Mouse (Mus musculus) heart, embryonic 15.5 days (tissue): ENCODE data around the gene Hist1h2bj. TPM values are rescaled to one million over a fixed set of nuclear protein-coding genes. Genes with fewer than 3 reads are reported as not detected.

Experiments used
- ATAC-seq: fragments of 200-750 bp; cut with Nextera tagmentation; replicated peaks from 2 replicates; pipeline ENCODE4 v1.8.0; 2017; ENCODE audit warnings: low read depth, moderate TSS enrichment; ENCODE audit not compliant: insufficient number of reproducible peaks, insufficient read depth, low FRiP score
- H3K27ac ChIP-seq: fragments of 300-500 bp; sonication (generic); 2 replicates; pipeline ENCODE4 v1.5.1; 2015; ENCODE audit warnings: mild to moderate bottlenecking, inconsistent platforms
- H3K27me3 ChIP-seq: fragments of 300-500 bp; sonication (generic); 2 replicates; pipeline ENCODE4 v1.6.1; 2015; ENCODE audit warnings: inconsistent platforms
- H3K36me3 ChIP-seq: fragments of 300-500 bp; sonication (generic); 2 replicates; pipeline ENCODE4 v1.6.1; 2015; ENCODE audit warnings: mild to moderate bottlenecking, inconsistent platforms
- H3K4me1 ChIP-seq: fragments of 300-500 bp; sonication (generic); replicated peaks from 2 replicates; pipeline ENCODE4 v1.6.1; 2015; ENCODE audit warnings: inconsistent platforms
- H3K4me2 ChIP-seq: fragments of 300-500 bp; sonication (generic); 2 replicates; pipeline ENCODE4 v1.6.1; 2015; ENCODE audit warnings: inconsistent platforms, mild to moderate bottlenecking, moderate library complexity
- H3K4me3 ChIP-seq: fragments of 300-500 bp; sonication (generic); 2 replicates; pipeline ENCODE4 v1.5.1; 2015; ENCODE audit warnings: mild to moderate bottlenecking, inconsistent platforms
- H3K9ac ChIP-seq: fragments of 300-500 bp; sonication (generic); 2 replicates; pipeline ENCODE4 v1.6.1; 2015; ENCODE audit warnings: mild to moderate bottlenecking, inconsistent platforms
- H3K9me3 ChIP-seq: fragments of 300-500 bp; sonication (generic); replicated peaks from 2 replicates; pipeline ENCODE4 v1.6.1; 2016; ENCODE audit warnings: inconsistent platforms
- WGBS: fragments of 180-500 bp; shearing (Covaris S2); methylation state at CpG from one replicate; pipeline ENCODE4 v1.1.7; 2015; ENCODE audit warnings: mixed read lengths; 5-methylcytosine and 5-hydroxymethylcytosine counted together
- polyA plus RNA-seq: library from polyadenylated mRNA; unstranded; fragments of >200 nt; fragmentation: Nextera tagmentation; extraction: Ambion mirVana; gene quantifications from 2 replicates; pipeline ENCODE4 v1.2.1, GENCODE M21; 2015

Hist1h2bj gene
- polyA plus RNA-seq, 1 experiment from 2014 or later: 2.8 TPM

GRCm38 (mm10) chr13:22015479-22016450 is 27.2 kb upstream of the Hist1h2bj start:
- H3K36me3 ChIP-seq: no peaks in the 10 kb centered on the region
- H3K27me3 ChIP-seq: peaks cover 53% of the 10 kb centered on the region
- H3K4me2 ChIP-seq: peak overlapping the region; percentile 55
- H3K9ac ChIP-seq: no peak overlapping the region
- H3K9me3 ChIP-seq: no peaks in the 10 kb centered on the region
- 0 out of 2 replicates have a peak, but pooled peaks have one; percentile 53 for ATAC-seq
- H3K27ac ChIP-seq: no peak overlapping the region
- H3K4me1 ChIP-seq: peaks cover 10% of the 10 kb centered on the region
- WGBS: 16% methylated on average over 27 of the region's 27 CpGs
- H3K4me3 ChIP-seq: 0 out of 2 replicates have a peak overlapping the region, but pooled peaks have one; percentile 28

GRCm38 (mm10) chr13:22019934-22020835 is 22.8 kb upstream of the Hist1h2bj start:
- no peak overlapping the region for H3K27ac ChIP-seq
- peak overlapping the region; percentile 57 for H3K9ac ChIP-seq
- peak overlapping the region; percentile 77 for H3K4me2 ChIP-seq
- peak overlapping the region; percentile 61 for H3K4me3 ChIP-seq
- peaks cover 17% of the 10 kb centered on the region for H3K27me3 ChIP-seq
- 2% methylated on average over 44 of the region's 44 CpGs for WGBS
- H3K36me3 ChIP-seq: no peaks in the 10 kb centered on the region
- no peak for ATAC-seq
- 0 out of 2 replicates have a peak, but pooled peaks cover 4% of the 10 kb centered on the region for H3K4me1 ChIP-seq
- H3K9me3 ChIP-seq: no peaks in the 10 kb centered on the region

- Histone ChIP-seq H3K4me3 (peak overlapping the region; percentile 61), H3K36me3 (no peaks in the 10 kb centered on the region), H3K27me3 (peaks cover 11% of the 10 kb centered on the region), H3K27ac (no peak overlapping the region; the same call in 1 of the 2 replicates), H3K4me2 (peak overlapping the region; percentile 77), H3K4me1 (peaks cover 4% of the 10 kb centered on the region; the same call in 1 of the 2 replicates), H3K9ac (peak overlapping the region; percentile 57), H3K9me3 (no peaks in the 10 kb centered on the region)
- peak; percentile 43; the same call in 1 of the 2 replicates for ATAC-seq
- WGBS: under 1% methylated on average over 8 of the region's 8 CpGs
These were observed 22.1 kb upstream of the Hist1h2bj start for GRCm38 (mm10) chr13:22020901-22021339.

- Histone ChIP-seq H3K4me2 (peak overlapping the region; percentile 77), H3K4me3 (peak overlapping the region; percentile 61), H3K27me3 (peaks cover 5% of the 10 kb centered on the region), H3K9ac (peak overlapping the region; percentile 29), H3K9me3 (no peaks in the 10 kb centered on the region), H3K4me1 (peaks cover 4% of the 10 kb centered on the region; the same call in 1 of the 2 replicates), H3K36me3 (no peaks in the 10 kb centered on the region), H3K27ac (peak overlapping the region; percentile 16)
- ATAC-seq: no peak
- WGBS: under 1% methylated on average over 11 of the region's 11 CpGs
These were observed 21.4 kb upstream of the Hist1h2bj start for GRCm38 (mm10) chr13:22021581-22021980.

- H3K4me1 ChIP-seq: peaks cover 4% of the 10 kb centered on the region; the same call in 1 of the 2 replicates
- no peaks in the 10 kb centered on the region for H3K36me3 ChIP-seq
- peak overlapping the region; percentile 29 for H3K9ac ChIP-seq
- under 1% methylated on average over 9 of the region's 9 CpGs for WGBS
- H3K4me3 ChIP-seq: peak overlapping the region; percentile 61
- no peaks in the 10 kb centered on the region for H3K9me3 ChIP-seq
- H3K4me2 ChIP-seq: peak overlapping the region; percentile 77
- H3K27me3 ChIP-seq: peaks cover 4% of the 10 kb centered on the region; the same call in 1 of the 2 replicates
- ATAC-seq: peak; percentile 57; the same call in 1 of the 2 replicates
- H3K27ac ChIP-seq: peak overlapping the region; percentile 16; the same call in 1 of the 2 replicates
These were observed 20.8 kb upstream of the Hist1h2bj start for GRCm38 (mm10) chr13:22022241-22022640.

- Histone ChIP-seq H3K27ac (peak overlapping the region; percentile 54), H3K4me1 (peaks cover 11% of the 10 kb centered on the region), H3K4me3 (peak overlapping the region; percentile 55), H3K36me3 (no peaks in the 10 kb centered on the region), H3K9ac (peak overlapping the region; percentile 54), H3K27me3 (no peaks in the 10 kb centered on the region), H3K4me2 (peak overlapping the region; percentile 72), H3K9me3 (no peaks in the 10 kb centered on the region)
- 2% methylated on average over 35 of the region's 35 CpGs for WGBS
- no peak for ATAC-seq
These were observed 16.7 kb upstream of the Hist1h2bj start for GRCm38 (mm10) chr13:22026058-22027031.

GRCm38 (mm10) chr13:22028673-22029460 is 14.1 kb upstream of the Hist1h2bj start:
- WGBS: 1% methylated on average over 40 of the region's 40 CpGs
- ATAC-seq: peak; percentile 76

GRCm38 (mm10) chr13:22029928-22030327 is 13.1 kb upstream of the Hist1h2bj start:
- WGBS: 35% methylated on average over 8 of the region's 8 CpGs
- no peak overlapping the region for H3K4me2 ChIP-seq
- H3K27ac ChIP-seq: no peak overlapping the region
- H3K4me1 ChIP-seq: peaks cover 11% of the 10 kb centered on the region
- no peaks in the 10 kb centered on the region for H3K27me3 ChIP-seq
- no peaks in the 10 kb centered on the region for H3K36me3 ChIP-seq
- no peaks in the 10 kb centered on the region for H3K9me3 ChIP-seq
- H3K4me3 ChIP-seq: no peak overlapping the region
- H3K9ac ChIP-seq: no peak overlapping the region
- no peak for ATAC-seq

More at GRCm38 (mm10) chr13:22028673-22029460, 14.1 kb upstream of the Hist1h2bj start:
- peak overlapping the region; percentile 66 for H3K4me3 ChIP-seq
- H3K36me3 ChIP-seq: no peaks in the 10 kb centered on the region
- no peaks in the 10 kb centered on the region for H3K27me3 ChIP-seq
- H3K4me1 ChIP-seq: peaks cover 7% of the 10 kb centered on the region
- peak overlapping the region; percentile 87 for H3K27ac ChIP-seq
- H3K9me3 ChIP-seq: no peaks in the 10 kb centered on the region
- H3K9ac ChIP-seq: peak overlapping the region; percentile 65
- H3K4me2 ChIP-seq: peak overlapping the region; percentile 81

- H3K9me3 ChIP-seq: no peaks in the 10 kb centered on the region
- H3K4me3 ChIP-seq: no peak overlapping the region
- H3K27ac ChIP-seq: no peak overlapping the region
- no peaks in the 10 kb centered on the region for H3K36me3 ChIP-seq
- H3K27me3 ChIP-seq: no peaks in the 10 kb centered on the region
- peaks cover 11% of the 10 kb centered on the region for H3K4me1 ChIP-seq
- 10% methylated on average over 4 of the region's 4 CpGs for WGBS
- no peak overlapping the region for H3K9ac ChIP-seq
- H3K4me2 ChIP-seq: no peak overlapping the region
- ATAC-seq: no peak
These were observed 12.5 kb upstream of the Hist1h2bj start for GRCm38 (mm10) chr13:22030493-22030892.
